1 mouse cellular context compared by ENCODE assay signal in the genomic region with DNA sequence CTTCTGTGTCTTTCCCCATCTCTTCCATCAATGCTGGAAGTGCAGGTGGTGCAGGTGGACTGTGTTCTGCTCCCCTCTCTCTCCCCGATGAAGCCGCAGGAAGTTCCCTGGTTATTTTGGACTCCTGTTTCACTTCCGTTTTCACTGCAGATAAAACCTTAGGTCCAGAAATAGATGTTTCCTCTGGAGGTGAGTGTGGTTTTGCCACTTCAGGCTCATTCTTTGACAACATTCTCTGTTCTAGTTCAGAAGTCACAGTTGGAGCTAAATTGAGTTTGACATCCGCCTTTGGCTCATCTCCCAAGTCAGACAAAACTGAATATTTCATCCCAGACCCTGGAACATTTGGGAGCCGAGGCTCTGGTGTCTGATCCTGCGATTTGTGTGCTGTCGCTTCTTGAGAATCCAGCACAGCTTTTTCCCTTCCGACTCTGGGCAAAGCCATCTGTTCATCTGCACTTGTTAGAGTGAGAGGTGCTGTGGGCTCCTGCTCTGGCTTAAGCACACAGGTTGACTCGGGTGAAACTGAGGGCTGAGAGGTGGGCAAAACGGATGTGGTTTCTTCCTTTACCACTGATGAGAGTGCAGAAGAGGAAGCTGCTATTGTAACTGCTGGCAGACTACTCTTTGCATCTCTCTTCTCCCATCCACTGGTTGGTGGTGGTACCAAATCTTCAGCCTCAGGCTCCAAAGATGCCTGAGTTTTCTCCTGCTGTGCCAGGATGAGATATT.
TF ChIP-seq lines count a peak whose summit lies in the region.

No protein-coding gene starts in this region.

TF ChIP-seq in CH12.LX, 34 proteins besides CTCF, POLR2A, EP300 and RAD21 (continued from another document):
- TF ChIP-seq SMC3 (IDR thresholded peaks at IDR 0.05; ENCODE audit: low read depth, low read length) (peak; percentile 27; the same call in 1 of the 2 replicates), USF1 (IDR thresholded peaks at IDR 0.05; ENCODE audit: low read depth, low read length) (no peak), ETS1 (conservative IDR thresholded peaks at IDR 0.05; ENCODE audit: low read depth, low read length) (peak; percentile 92), ELF1 (IDR thresholded peaks at IDR 0.05; ENCODE audit: low read depth, low read length) (peak; percentile 20; the same call in 1 of the 2 replicates), BHLHE40 (IDR thresholded peaks at IDR 0.05; ENCODE audit: low read depth, low read length) (peak; percentile 84), SIN3A (IDR thresholded peaks at IDR 0.05; ENCODE audit: low read length) (peak; percentile 93), PAX5 (IDR thresholded peaks at IDR 0.05; ENCODE audit: low read length) (no peak), MAX (IDR thresholded peaks at IDR 0.05; ENCODE audit: low read length) (peak; percentile 72)
